Mouse (Mus musculus): ENCODE data around the gene Oxt. TPM values are rescaled to one million over a fixed set of nuclear protein-coding genes. Genes with fewer than 3 reads are reported as not detected.
A peak's percentile ranks its signal among the peaks of the same experiment; 100 is the strongest.
"Not testable (repeated sequence)": the region's sequence is repeated elsewhere in the genome, so short reads cannot be mapped to it uniquely, and the experiment has no call there.

The Oxt gene
- polyA plus RNA-seq, 1 experiment = not detected

GRCm38 (mm10) chr2:130569926-130570325, 6.0 kb upstream of the Oxt start:
- Histone ChIP-seq H3K4me3 (ENCODE audit: insufficient read depth, low read depth, low read length) (no peak overlapping the region), H3K4me1 (ENCODE audit: control insufficient read depth, insufficient read depth, low read length) (peaks cover 2% of the 10 kb centered on the region), H3K27ac (ENCODE audit: insufficient read depth, low read depth, low read length) (no peak overlapping the region)
- TF ChIP-seq CTCF (IDR thresholded peaks at IDR 0.05; ENCODE audit: insufficient read depth, low read depth, low read length) = no peak
- no peak for TF ChIP-seq POLR2A (IDR thresholded peaks at IDR 0.05; ENCODE audit: insufficient read depth, low read depth, low read length)

- no peak for TF ChIP-seq POLR2A (IDR thresholded peaks at IDR 0.05; ENCODE audit: insufficient read depth, low read depth, low read length)
- TF ChIP-seq CTCF (IDR thresholded peaks at IDR 0.05; ENCODE audit: insufficient read depth, low read depth, low read length) = no peak
- H3K4me3 ChIP-seq (ENCODE audit: insufficient read depth, low read depth, low read length) = no peak overlapping the region
- WGBS = 85% methylated on average over 5 of the region's 5 CpGs
- H3K27ac ChIP-seq (ENCODE audit: insufficient read depth, low read depth, low read length) = no peak overlapping the region
- peaks cover 10% of the 10 kb centered on the region for H3K4me1 ChIP-seq (ENCODE audit: control insufficient read depth, insufficient read depth, low read length)
These were observed 1.0 kb upstream of the Oxt start for GRCm38 (mm10) chr2:130574960-130575359.

DNA sequence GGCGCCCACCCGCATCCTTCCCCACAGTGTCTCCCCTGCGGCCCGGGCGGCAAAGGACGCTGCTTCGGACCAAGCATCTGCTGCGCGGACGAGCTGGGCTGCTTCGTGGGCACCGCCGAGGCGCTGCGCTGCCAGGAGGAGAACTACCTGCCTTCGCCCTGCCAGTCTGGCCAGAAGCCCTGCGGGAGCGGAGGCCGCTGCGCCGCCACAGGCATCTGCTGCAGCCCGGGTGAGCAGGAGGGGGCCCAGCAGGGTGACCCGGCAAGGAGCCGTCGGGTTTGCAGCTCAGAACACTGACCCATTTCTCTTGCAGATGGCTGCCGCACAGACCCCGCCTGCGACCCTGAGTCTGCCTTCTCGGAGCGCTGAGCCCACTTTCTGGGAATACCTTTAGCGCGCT, 591 bp downstream of the Oxt start:
- WGBS = 10% methylated on average over 32 of the region's 32 CpGs
- not testable (repeated sequence) for H3K27ac ChIP-seq (ENCODE audit: insufficient read depth, low read depth, low read length); H3K4me3 ChIP-seq (ENCODE audit: insufficient read depth, low read depth, low read length)
- peaks cover 22% of the 10 kb centered on the region for H3K4me1 ChIP-seq (ENCODE audit: control insufficient read depth, insufficient read depth, low read length)

- peaks cover 22% of the 10 kb centered on the region for H3K4me1 ChIP-seq (ENCODE audit: control insufficient read depth, insufficient read depth, low read length)
- H3K27ac ChIP-seq (ENCODE audit: insufficient read depth, low read depth, low read length) = no peak overlapping the region
- H3K4me3 ChIP-seq (ENCODE audit: insufficient read depth, low read depth, low read length) = no peak overlapping the region
- TF ChIP-seq POLR2A (IDR thresholded peaks at IDR 0.05; ENCODE audit: insufficient read depth, low read depth, low read length) (no peak), CTCF (IDR thresholded peaks at IDR 0.05; ENCODE audit: insufficient read depth, low read depth, low read length) (no peak)
- WGBS = 34% methylated on average over 9 of the region's 9 CpGs
These were observed 1.0 kb downstream of the Oxt start for GRCm38 (mm10) chr2:130577021-130577420.

GRCm38 (mm10) chr2:130577632-130578031, 1.7 kb downstream of the Oxt start:
- TF ChIP-seq CTCF (IDR thresholded peaks at IDR 0.05; ENCODE audit: insufficient read depth, low read depth, low read length) (no peak), POLR2A (IDR thresholded peaks at IDR 0.05; ENCODE audit: insufficient read depth, low read depth, low read length) (no peak)
- Histone ChIP-seq H3K27ac (ENCODE audit: insufficient read depth, low read depth, low read length) (no peak overlapping the region), H3K4me1 (ENCODE audit: control insufficient read depth, insufficient read depth, low read length) (peaks cover 22% of the 10 kb centered on the region), H3K4me3 (ENCODE audit: insufficient read depth, low read depth, low read length) (no peak overlapping the region)
- WGBS = 8% methylated on average over 12 of the region's 12 CpGs

DNA sequence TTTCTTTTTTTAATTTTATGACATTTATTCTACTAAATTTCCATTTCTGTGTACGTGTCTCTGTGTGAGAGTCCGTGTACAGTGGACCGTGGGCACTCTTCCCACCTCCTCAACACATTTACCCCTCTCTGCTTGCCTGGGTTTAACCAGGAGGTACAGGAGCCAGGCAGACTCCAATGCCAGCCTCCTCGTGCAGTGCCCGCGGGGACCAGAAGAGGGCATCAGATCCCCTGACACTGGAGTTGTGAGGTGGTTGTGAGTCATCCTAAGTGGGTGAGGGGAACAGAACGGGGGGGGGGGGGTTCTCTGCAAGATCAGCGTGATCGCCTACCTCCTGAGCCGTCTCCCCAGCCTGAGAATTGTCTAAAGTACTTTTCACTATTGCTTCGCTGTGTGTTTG, 2.2 kb downstream of the Oxt start:
- Histone ChIP-seq H3K4me3 (ENCODE audit: insufficient read depth, low read depth, low read length) (no peak overlapping the region), H3K4me1 (ENCODE audit: control insufficient read depth, insufficient read depth, low read length) (peaks cover 22% of the 10 kb centered on the region), H3K27ac (ENCODE audit: insufficient read depth, low read depth, low read length) (no peak overlapping the region)
- WGBS = 6% methylated on average over 11 of the region's 11 CpGs
- TF ChIP-seq CTCF (IDR thresholded peaks at IDR 0.05; ENCODE audit: insufficient read depth, low read depth, low read length) = peak; percentile 74
- TF ChIP-seq POLR2A (IDR thresholded peaks at IDR 0.05; ENCODE audit: insufficient read depth, low read depth, low read length) = no peak

DNA sequence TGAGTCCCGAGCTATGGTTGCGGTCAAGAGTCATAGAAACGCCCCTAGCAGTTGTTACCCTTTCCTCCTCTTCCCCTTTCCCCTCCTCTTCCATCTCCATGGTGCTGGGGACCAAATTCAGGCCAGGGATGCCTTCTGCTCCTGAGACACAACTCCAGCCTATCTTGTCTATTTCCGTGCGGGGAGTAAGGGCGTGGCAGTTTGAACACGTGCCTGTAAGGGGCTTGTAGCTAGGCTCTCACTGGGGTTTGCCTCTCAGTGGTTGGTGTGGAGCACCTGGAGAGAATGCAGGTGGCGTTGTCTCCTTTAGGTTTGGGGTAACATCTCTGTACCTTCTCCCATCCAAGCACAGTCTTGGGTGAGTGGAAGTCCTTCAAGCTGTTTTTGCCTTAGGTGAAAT, 3.8 kb downstream of the Oxt start:
- 15% methylated on average over 8 of the region's 8 CpGs for whole genome bisulfite sequencing
- H3K4me3 ChIP-seq (ENCODE audit: insufficient read depth, low read depth, low read length) = no peak overlapping the region
- no peak overlapping the region for H3K27ac ChIP-seq (ENCODE audit: insufficient read depth, low read depth, low read length)
- no peak for TF ChIP-seq CTCF (IDR thresholded peaks at IDR 0.05; ENCODE audit: insufficient read depth, low read depth, low read length)
- TF ChIP-seq POLR2A (IDR thresholded peaks at IDR 0.05; ENCODE audit: insufficient read depth, low read depth, low read length) = no peak
- H3K4me1 ChIP-seq (ENCODE audit: control insufficient read depth, insufficient read depth, low read length) = peaks cover 22% of the 10 kb centered on the region

DNA sequence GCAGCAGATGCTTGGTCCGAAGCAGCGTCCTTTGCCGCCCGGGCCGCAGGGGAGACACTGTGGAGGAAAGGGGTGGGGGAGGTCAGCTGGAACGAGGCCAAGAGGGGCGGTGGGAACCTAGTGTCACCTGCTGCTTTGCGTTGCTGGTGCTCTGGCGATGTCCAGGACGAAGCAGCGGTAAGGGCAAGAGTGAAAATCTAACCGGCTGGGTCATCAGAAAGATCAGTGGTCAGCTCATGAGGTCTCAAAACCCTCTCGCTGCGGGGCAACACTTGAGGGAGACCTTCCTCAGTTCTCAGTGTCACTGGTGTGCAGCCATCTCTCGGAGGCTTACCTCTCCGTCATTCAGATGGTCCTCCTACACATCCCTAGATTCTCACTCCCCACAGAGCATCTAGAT, 5.2 kb downstream of the Oxt start:
- 6% methylated on average over 16 of the region's 16 CpGs for WGBS
- TF ChIP-seq CTCF (IDR thresholded peaks at IDR 0.05; ENCODE audit: insufficient read depth, low read depth, low read length) = no peak
- no peak for TF ChIP-seq POLR2A (IDR thresholded peaks at IDR 0.05; ENCODE audit: insufficient read depth, low read depth, low read length)
- H3K4me1 ChIP-seq (ENCODE audit: control insufficient read depth, insufficient read depth, low read length) = peaks cover 22% of the 10 kb centered on the region
- H3K4me3 ChIP-seq (ENCODE audit: insufficient read depth, low read depth, low read length) = no peak overlapping the region
- H3K27ac ChIP-seq (ENCODE audit: insufficient read depth, low read depth, low read length) = no peak overlapping the region

DNA sequence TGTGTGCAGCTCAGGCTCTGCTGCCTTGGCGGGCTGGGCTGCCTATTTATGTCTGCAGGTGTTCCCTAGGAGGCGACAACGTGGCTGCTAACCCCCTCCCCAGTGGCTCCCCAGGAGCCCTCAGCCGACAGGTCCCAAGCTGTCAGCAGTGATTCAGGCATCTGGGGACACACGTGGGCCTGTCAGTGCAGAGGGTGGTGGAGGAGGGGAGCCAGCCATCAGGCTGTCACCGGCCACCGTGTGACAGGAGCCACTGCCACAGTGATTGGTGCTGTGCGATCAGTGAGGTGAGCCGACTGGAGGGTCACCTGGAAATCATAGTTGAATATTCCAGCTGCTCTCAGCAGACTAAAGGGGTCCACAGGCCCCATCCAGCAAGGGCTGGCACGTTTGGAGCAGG, 6.6 kb downstream of the Oxt start, which contains the start of gene Avp:
Gene Avp, minus strand, starts transcription at position 3 of the 400 bp plus-strand sequence.
- Histone ChIP-seq H3K4me3 (ENCODE audit: insufficient read depth, low read depth, low read length) (no peak within 1 kb of the TSS), H3K4me1 (ENCODE audit: control insufficient read depth, insufficient read depth, low read length) (peaks cover 23% of the 10 kb centered on the region), H3K27ac (ENCODE audit: insufficient read depth, low read depth, low read length) (no peak within 1 kb of the TSS)
- TF ChIP-seq CTCF (IDR thresholded peaks at IDR 0.05; ENCODE audit: insufficient read depth, low read depth, low read length) (no peak), POLR2A (IDR thresholded peaks at IDR 0.05; ENCODE audit: insufficient read depth, low read depth, low read length) (no peak)
- 48% methylated on average over 10 of the region's 10 CpGs for WGBS

- TF ChIP-seq POLR2A (IDR thresholded peaks at IDR 0.05; ENCODE audit: insufficient read depth, low read depth, low read length) (no peak), CTCF (IDR thresholded peaks at IDR 0.05; ENCODE audit: insufficient read depth, low read depth, low read length) (no peak)
- H3K27ac ChIP-seq (ENCODE audit: insufficient read depth, low read depth, low read length) = no peak overlapping the region
- peaks cover 22% of the 10 kb centered on the region for H3K4me1 ChIP-seq (ENCODE audit: control insufficient read depth, insufficient read depth, low read length)
- no peak overlapping the region for H3K4me3 ChIP-seq (ENCODE audit: insufficient read depth, low read depth, low read length)
- WGBS = 85% methylated on average over 10 of the region's 10 CpGs
These were observed 8.1 kb downstream of the Oxt start for GRCm38 (mm10) chr2:130583902-130584560.
